Mouse (Mus musculus): ENCODE measurements around the gene Gm17509.

The Gm17509 gene

DNA sequence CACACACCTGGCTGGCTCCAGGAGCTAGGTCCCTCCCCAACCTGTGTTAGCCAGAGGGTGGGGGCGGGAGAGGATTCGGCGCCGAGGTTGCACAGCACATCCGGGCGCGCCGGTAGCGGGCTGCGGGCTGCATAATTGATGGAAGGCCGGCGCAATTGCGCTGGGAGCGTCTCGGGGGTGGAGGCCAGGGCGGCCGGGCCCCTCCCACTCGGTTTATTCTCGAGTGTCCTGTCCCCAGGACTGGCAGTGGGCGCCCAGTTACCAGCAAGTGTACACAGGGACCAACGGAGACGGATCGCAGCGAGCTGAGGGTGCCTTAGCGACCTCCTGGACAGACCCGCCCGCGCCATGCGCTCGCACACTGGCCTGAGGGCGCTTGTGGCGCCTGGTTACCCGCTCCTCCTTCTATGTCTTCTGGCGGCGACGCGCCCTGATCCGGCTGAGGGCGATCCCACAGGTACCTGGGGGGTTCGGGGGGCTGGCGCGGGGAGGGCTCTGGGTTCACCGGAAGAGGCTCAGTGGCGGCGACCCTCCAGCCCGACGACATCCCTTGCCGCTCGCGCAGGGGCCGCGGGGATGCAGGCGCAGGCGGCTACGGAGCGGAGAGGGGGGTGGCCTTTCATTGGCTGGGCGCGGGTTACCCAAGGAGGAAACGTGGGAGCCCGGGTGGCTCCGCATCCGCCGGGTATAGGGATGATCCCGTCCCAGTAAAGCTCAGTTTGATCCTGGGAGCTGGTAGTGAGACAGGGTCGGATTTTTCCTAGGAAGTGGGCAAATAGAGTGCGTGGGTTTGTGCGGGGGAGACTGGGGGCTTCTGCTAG is at the start of gene Gm17509:
TSS of gene Gm17509 (minus strand) at position 575 of the 821 bp plus-strand sequence.
- peak; percentile 40 for DNase-seq (ENCODE audit: low read depth, low spot score)

DNA sequence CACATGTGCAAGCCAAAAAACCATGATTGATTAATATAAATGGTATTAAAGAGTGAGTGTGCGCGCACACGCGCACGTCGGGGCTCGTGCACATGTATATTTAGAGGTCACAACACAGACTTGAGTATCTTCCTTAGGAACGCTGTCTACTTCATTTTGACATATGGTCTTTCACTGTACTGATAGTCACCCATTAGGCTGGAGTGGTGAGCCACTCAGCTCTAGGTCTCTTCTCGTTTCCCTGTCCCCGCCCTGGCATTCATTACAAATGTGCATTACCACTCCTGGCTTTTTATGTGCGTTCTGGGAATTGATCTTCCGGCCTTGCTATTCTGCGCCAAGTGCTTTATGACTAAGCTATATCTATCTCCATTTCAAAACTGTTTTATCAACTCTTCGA is 47.1 kb upstream of the Gm17509 start:
- no peak for DNase-seq (ENCODE audit: low read depth, low spot score)

DNA sequence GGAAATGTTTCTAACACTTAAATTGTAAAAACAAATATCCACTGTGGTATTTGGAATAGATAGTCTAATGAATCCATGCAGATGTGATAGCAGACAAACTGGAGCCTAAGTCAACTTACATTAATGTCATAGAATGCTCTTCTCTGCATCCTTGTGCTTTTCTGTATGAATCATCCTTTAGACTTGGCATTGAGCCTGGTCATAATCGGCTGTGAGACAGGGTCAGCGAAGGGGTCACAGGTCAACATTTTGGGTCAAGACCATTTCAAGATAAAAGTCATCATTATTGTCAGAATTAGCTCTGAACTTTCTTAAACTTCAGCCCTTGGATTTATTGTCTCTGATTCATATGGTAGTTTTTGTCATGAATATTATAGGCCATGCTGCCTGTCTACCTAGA is 45.3 kb upstream of the Gm17509 start:
- DNase-seq (ENCODE audit: low read depth, low spot score): no peak

DNA sequence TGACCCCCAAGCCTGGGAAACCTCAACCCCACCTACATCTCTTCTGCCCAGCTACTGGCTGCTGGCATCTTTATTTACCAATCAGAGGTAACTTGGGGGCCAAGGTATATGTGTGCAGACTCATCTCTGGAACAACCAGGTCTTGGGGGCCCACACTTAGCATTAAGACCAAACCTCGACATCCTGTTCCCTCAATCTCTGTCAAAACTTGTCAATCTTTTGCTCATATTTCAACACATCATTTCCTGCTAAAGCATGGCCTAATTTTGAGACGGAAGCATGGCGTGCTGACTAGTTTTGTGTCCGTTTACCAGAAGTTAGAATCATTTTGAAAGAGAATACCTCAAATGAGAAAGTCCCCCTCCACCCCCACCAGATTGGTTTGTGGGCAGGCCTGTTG is 39.8 kb upstream of the Gm17509 start:
- DNase-seq (ENCODE audit: low read depth, low spot score): no peak

DNA sequence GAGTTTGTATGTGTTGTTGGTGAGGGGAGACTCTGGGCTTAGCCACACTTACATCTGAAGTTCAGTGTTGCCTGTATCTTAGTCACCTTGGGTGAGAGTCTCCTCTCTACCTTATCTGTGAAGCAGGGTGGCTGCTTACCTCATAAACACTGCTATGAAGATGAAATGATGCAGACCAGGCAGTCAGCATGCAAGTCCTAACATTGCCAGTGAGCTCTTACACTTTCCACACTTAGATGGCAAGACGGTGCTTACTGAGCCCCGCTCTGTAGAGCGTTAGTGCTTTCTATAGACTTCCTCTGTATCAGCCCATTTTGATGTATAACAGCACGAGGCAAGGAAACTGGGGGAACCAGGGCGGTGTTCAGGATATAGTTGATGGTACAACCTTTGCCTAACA is 21.7 kb upstream of the Gm17509 start:
- DNase-seq (ENCODE audit: low read depth, low spot score): no peak

DNA sequence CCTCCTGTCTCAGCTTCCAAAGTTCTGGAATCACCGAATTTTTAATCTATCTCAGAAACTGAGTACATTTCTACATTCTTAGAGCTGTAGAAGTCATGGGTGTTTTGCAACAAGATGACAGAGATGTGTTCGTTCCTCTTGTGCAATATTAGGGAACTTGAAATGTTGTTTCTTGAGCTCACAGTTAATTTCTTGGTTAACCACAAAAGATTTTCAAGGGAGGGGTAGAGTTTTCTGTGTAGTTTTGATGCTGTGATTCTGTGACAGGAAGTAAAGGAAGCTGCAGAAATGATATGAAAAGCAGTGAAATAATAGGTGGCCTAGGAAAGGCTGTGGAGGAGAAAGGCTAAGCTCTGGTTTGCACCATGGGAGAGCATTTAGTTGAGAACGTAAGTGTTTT is 21.2 kb upstream of the Gm17509 start:
- no peak for DNase-seq (ENCODE audit: low read depth, low spot score)

DNA sequence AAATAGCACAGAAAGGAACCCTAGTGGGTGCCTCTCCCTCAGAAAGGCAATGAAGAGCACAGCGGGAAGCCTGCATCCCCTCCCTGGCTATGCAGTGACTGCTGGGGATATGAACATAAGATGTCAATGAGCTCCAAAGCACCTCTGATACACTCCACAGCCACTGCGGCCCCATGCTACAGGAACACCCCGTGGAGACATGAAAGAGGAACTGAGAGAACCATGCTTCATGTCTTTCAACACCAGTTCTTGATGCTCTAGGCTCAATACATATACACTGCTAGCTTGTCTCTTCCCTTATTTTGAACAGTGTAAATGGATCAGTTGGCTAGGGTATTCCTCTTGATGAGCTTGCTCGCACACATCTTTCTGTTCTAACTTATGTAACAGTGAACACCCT is 16.2 kb upstream of the Gm17509 start:
- no peak for DNase-seq (ENCODE audit: low read depth, low spot score)

DNA sequence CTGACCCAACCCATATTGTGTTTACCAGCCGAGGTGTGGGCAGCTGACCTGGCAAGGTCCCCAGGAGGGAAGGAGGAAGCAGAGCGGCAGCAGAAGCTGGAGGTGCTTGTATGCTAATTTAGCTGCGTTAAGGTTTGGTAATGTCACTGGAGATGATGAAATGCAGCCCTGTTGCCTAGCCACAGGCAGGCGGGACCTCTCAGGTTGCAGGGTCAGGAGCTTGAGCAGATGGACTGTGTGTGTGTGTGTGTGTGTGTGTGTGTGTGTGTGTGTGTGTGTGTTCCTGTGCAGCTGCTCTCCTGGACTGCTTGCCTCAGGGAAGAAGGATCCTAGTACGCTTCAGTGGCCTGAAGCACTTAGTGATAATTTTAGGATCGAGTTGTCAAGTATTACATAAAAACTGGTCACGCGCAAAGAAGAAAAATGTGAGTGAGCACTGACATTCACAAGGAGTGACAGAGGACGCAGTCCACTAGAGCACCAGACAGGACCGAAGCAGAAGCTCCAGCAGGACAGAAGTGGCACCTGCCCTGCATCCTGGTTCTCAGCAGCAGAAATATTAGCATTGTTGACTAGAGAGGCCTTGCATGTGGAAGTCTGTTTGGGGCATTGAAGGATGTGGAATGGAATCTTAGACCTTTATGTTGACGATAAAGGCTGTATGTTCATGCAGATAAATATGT is 14.8 kb upstream of the Gm17509 start:
- no peak for DNase-seq (ENCODE audit: low read depth, low spot score)

DNA sequence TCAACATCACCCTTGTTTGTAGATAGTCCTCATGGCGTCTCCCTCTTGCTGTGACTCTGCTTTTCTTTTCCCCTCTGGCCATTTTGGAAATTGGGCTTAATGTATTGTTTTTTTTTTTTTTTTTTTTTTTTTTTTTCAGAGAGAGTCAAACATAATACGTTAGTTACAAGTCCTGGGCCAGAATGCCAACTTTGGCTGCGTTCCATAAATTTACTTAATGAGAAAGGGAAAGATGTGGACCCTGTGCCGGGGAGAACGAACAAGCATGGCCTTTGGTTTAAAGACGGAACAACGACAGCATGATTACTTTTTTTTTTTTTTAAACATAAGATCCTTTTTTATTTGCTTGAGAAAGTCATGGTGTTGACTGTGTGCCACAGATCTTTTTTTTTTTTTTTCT is 13.6 kb upstream of the Gm17509 start:
- no peak for DNase-seq (ENCODE audit: low read depth, low spot score)

DNA sequence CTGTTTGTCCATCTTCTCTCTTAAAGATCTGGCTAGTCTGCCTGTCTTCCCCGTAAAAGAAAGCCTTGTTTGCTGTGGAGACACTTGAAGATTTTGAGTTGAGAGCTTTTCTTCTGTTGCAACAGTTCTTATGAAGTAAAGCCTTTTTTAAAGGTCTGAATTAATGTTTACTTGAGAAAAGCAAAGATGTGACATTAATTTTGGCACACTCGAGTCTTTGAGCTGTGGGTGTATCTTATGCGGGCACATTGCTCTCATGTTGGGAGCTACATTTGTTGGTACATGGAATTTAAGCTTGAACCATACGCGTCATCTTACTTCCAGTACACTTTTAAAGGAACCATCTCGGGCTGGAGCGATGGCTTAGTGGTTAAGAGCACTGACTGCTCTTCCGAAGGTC is 12.9 kb upstream of the Gm17509 start:
- DNase-seq (ENCODE audit: low read depth, low spot score): no peak

DNA sequence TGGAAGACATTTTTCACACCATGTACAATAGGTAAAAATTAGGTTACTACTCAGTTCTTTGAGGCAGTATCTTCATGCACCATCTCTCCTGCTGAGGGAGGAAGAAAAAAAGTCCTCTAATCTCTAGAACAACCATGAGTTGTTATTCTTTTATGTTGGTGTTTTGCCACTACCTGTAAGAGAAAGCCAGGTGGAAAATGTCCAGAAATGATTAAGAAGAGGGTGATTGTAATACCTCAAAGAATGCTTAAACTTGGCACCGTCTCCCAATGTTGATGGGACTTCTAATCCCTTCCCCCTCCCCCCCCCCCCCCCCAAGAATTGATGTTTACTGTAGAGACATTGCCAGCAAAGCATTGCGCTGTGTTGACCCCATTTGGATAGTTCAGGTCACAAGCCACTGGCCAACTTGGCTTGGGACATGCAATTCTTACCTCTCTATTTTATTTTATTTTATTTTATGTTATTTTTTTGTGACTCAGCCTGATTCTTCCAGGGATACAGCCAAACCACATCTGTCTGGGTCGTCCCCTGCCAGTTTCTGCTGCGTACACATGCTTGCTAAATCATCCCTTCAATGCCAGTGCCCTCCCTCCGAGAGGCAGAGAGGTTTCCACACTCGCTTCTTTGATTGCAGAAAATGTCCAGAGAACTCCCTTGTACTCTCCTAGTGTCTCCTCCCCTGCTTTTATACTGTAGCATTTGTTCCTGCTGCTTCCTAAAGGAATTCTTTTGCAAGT is 9.7 kb upstream of the Gm17509 start:
- no peak for DNase-seq (ENCODE audit: low read depth, low spot score)

DNA sequence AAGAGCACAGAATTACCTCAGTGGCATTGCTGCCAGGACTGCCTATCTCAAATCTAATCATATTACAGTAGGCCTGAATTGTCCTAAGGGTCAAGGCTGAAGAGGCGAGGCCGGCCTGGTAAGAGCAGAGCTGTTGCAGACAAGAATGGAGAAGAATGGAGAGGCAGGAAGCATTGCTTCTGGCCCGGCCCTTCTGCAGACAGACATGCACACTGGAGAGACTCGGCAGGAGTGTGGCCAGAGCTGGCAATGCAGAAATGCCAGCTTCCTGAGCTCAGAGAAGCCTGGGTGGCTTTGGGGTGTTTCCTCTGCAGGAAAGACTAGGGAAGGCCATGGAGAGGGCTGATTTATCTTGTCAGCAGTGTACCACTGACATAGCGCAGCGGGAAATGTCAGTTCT is 4.7 kb upstream of the Gm17509 start:
- DNase-seq (ENCODE audit: low read depth, low spot score): no peak

DNA sequence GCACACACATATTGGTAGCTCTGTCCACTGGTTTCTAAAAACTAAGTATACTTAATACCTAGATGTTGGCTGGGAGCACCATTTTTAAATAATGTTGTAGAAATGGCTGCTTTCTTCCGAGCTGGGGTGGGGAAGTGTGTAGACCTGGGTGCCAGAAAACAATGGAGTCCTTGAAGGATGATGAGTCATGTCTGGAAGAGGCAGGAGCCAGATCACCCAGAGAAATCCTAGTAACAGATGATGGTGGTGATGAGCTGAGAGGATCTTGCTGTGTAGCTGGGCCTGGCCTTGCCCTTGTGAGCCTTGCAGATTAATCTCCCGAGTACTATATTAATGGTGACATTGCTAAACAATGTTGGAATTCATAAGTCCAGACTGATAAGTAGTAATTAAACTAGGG is 4.0 kb upstream of the Gm17509 start:
- no peak for DNase-seq (ENCODE audit: low read depth, low spot score)

DNA sequence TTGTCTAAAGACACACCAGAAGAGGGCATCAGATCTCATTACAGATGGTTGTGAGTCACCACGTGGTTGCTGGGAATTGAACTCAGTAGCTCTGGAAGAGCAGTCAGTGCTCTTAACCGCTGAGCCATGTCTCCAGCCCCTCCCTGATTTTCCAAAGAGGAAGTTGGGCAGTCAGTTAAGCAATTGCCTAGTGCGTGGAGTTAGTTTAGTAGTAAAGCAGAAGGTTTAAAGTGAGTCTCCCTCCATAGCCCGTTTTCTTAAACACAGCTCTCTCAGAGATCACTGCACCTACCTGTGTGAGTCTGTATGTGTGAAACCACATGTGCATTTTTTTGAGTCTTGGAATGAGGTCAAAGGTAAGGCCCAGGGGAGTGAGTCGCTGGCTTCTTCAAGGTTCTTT is 2.2 kb upstream of the Gm17509 start:
- no peak for DNase-seq (ENCODE audit: low read depth, low spot score)

DNA sequence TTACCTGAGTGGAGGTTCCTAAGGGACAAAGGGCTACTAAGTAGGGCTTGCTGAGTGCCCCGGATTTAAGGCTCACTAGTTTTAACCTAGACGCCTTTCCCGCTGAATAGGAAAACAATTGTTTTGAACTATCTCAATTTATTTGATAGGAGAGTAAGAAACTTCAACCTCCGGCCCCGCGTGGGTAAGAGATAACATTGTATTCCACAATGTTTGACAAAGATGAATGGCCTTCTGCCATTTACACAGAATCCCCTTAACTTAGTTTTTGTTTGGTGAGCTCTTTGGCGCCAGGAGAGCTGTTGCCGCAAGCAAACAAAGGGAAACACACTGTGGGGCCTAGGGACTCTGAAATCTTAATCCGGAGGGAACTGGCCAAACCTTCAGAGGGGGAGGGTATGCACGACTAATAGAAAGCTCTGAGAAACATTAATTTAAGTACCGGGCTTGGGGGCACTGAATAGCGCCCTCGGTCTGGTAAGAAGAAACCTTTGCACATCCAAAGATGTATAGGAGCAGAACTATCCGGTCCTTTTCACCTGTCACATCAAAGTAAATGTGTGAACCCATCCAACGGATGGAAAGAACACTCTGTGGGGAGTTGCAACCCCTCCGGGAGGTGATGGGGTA is 889 bp downstream of the Gm17509 start:
- no peak for DNase-seq (ENCODE audit: low read depth, low spot score)

DNA sequence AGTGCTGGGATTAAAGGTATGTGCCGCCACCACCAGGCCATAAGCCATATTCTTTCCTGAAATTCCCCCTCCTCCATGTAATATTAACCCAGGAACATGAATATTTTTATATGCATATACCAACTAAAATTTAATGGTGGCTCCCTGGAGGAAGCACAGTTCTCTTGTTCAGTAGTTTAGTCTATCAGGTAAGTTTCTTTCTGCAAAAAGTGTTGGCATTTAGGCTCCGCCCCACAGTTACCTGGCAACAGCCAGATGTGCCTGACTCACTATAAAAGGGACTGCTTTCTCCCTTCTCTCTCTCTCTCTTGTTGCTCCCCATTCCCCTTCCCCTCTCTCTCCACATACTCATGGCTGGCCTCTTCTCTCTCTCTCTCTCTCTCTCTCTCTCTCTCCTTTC is 2.8 kb downstream of the Gm17509 start:
- DNase-seq (ENCODE audit: low read depth, low spot score): peak; percentile 44

DNA sequence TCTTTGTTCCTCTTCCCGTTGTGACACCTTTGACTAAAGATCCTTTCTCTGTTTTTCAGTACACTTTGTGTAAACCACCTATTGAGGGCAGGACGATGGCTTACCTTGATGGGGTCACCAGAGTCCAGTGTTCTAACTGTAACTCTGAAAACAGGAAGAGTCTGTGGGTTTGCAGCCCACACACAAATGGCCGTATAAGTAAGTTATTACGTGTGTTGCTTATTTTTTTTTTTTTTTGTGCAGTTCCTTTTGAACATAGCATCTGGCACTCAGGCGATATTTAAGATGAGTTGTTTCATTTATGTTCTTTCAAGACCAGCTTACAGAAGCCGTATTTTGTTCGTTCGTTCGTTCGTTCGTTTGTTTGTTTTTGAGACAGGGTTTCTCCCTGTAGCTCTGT is 3.3 kb downstream of the Gm17509 start:
- no peak for DNase-seq (ENCODE audit: low read depth, low spot score)

DNA sequence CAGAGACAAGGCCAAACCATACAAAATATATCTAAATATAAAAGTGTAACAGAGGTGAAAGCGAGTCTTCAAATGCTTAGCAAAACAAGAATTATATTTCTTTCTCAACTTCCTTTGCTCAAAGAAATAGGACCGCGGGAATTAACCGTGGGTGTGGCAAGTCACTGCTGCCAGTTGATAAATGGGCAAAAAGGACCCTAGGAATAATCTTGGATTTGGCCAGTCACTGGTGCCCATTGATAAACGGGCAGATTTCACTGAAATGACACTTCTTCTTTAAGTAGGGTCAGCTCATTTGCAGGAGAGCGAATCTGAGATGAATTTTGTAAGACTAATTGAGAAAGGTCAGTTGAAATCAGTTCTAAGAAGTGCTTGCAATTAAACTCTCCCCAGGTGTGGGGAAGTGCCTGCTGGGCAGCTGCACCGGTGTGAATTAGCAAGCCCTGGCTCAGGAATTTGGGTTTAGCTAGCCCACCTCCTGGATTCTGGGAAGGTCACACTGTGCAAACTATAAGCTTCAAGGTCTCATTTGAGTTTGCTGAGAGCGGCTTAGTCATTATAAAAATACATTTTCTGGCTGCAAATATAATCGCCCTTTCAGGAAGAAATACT is 4.0 kb downstream of the Gm17509 start:
- peak; percentile 59 for DNase-seq (ENCODE audit: low read depth, low spot score)

DNA sequence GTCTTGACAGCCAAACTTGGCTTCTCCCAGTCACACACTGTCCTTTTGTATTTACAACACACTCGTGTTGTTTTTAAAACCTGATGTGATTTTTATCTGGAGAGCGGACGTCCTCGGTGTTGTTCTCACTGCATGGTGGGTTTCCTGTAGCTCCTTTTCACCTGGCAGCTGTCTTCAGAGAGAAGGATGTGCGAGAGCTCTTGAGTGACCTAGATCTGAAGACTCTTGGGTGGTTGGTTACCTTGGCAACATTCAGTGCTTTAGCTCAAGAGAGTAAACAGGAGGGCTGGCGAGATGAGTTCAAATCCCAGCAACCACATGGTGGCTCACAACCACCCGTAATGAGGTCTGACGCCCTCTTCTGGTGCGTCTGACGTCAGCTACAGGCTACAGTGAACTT is 4.7 kb downstream of the Gm17509 start:
- DNase-seq (ENCODE audit: low read depth, low spot score): no peak

DNA sequence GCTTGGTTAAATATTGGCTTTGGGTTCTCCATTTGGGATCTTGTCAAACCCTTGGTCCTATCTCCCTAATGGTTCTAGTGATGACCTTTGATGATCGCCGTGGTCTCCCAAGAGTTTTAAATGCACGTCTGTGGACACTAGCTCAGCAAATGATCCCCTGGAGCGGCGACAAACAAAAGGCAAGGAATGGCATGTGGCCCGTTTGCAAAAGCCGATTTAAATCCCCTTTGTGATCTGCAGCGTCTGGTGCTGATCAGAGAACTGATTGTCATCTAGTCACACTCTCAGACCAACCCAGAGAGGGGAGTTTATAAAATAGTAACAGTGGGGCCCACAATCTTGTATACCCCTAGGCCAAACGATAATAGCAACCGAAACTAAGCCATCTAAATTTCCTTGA is 5.4 kb downstream of the Gm17509 start:
- no peak for DNase-seq (ENCODE audit: low read depth, low spot score)

DNA sequence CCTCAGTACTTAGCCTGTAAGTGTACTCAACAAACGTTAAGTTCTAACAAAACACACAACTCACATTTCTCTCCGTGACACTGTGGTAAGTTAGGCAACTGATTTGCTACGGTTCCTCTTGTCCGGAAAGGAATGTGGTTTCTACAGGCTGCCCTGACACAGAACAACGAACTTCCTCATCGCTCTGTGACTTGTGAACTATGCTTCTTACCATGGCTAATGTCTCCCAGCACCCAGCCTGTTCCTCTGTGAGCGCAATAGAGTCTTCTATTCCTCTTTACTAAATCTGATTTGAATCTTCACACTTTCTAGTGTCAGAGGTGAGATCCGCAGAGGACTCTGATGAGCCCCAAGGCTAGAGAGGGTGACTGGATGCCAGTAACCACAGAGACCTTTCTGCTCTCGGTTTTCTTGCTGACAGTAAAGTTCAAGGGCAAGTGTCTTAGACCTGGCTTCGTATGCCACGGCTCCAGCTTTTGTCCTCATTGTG is 9.4 kb downstream of the Gm17509 start:
- DNase-seq (ENCODE audit: low read depth, low spot score): no peak

DNA sequence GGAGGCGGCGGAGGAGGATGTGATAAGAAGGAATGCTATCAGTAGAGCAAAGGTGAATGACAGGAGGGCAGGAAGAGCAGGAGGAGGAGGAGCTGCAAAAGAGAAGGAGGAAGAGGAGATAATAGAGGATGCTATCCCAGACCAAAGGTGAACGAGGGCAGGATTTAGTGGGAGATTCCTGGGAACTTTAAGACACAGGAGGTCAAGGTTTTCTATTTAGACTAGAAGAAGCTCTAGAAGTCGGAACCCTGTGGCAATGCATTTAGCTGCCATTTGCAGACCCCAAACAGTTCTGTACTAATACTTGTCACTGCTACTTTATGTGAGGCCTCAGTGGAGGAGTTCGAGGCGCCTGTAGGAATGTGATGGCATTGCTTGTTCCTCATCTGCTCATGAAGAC is 12.6 kb downstream of the Gm17509 start, which contains the start of gene Emb:
TSS of gene Emb (plus strand) at position 301 of the 400 bp plus-strand sequence.
- DNase-seq (ENCODE audit: low read depth, low spot score): no peak

Data from c-Kit-negative CD71-positive TER-119-positive erythroid progenitor cells, embryonic 14.5 days (primary cell).